Mouse (Mus musculus) intestine, postnatal 0 days (tissue): ENCODE data around the gene Cetn3. TPM values are rescaled to one million over a fixed set of nuclear protein-coding genes. Genes with fewer than 3 reads are reported as not detected.

Experiments used
- ATAC-seq: fragments of 200-750 bp; cut with Nextera tagmentation; 2 replicates; pipeline ENCODE4 v1.8.0; 2017; ENCODE audit warnings: mild to moderate bottlenecking, moderate TSS enrichment, moderate library complexity
- H3K27ac ChIP-seq: fragments of 300-500 bp; sonication (generic); 2 replicates; pipeline ENCODE4 v1.5.1; 2014; ENCODE audit warnings: mild to moderate bottlenecking, low read depth, low read length, moderate library complexity
- H3K27me3 ChIP-seq: fragments of 300-500 bp; sonication (generic); replicated peaks from 2 replicates; pipeline ENCODE4 v1.6.1; 2014; ENCODE audit warnings: low read length, mixed read lengths; ENCODE audit not compliant: control insufficient read depth, insufficient read depth
- H3K36me3 ChIP-seq: fragments of 300-500 bp; sonication (generic); 2 replicates; pipeline ENCODE4 v1.6.1; 2014; ENCODE audit warnings: mild to moderate bottlenecking, moderate library complexity; ENCODE audit not compliant: control insufficient read depth, insufficient read depth
- H3K4me1 ChIP-seq: fragments of 300-500 bp; sonication (generic); replicated peaks from 2 replicates; pipeline ENCODE4 v1.6.1; 2014; ENCODE audit warnings: antibody characterized with exemption, low read length, mixed read lengths; ENCODE audit not compliant: control insufficient read depth, insufficient read depth
- H3K4me2 ChIP-seq: fragments of 300-500 bp; sonication (generic); replicated peaks from 2 replicates; pipeline ENCODE4 v1.6.1; 2014; ENCODE audit warnings: low read depth, mild to moderate bottlenecking, moderate library complexity
- H3K4me3 ChIP-seq: fragments of 300-500 bp; sonication (generic); 2 replicates; pipeline ENCODE4 v1.5.1; 2014; ENCODE audit warnings: low read depth, low read length
- H3K9ac ChIP-seq: fragments of 300-500 bp; sonication (generic); 2 replicates; pipeline ENCODE4 v1.6.1; 2014; ENCODE audit warnings: mild to moderate bottlenecking, low read depth, low read length
- H3K9me3 ChIP-seq: fragments of 300-500 bp; sonication (generic); 2 replicates; pipeline ENCODE4 v1.6.1; 2016; ENCODE audit warnings: mixed run types; ENCODE audit not compliant: control insufficient read depth
- CTCF ChIP-seq: sonication (generic); IDR thresholded peaks from 2 replicates; pipeline ENCODE4 v1.5.1; 2016; ENCODE audit warnings: low read depth, mild to moderate bottlenecking, control low read depth, antibody characterized with exemption, moderate library complexity
- WGBS: fragments of 180-500 bp; shearing (Covaris S2); extraction: QIAGEN DNeasy Blood & Tissue Kit; methylation state at CpG from one replicate; pipeline ENCODE4 v1.1.7; 2014; 5-methylcytosine and 5-hydroxymethylcytosine counted together
- polyA plus RNA-seq: library from polyadenylated mRNA; unstranded; fragments of >200 nt; fragmentation: Nextera tagmentation; extraction: Ambion mirVana; gene quantifications from 2 replicates; pipeline ENCODE4 v1.2.1, GENCODE M21; 2015

The Cetn3 gene
- polyA plus RNA-seq, 1 experiment from 2014 or later = 130 TPM

GRCm38 (mm10) chr13:81782475-81782874 lies 402 bp upstream of the Cetn3 start:
- Histone ChIP-seq H3K9ac (peak overlapping the region; percentile 76), H3K4me1 (peaks cover 6% of the 10 kb centered on the region; the same call in 1 of the 2 replicates), H3K36me3 (peaks cover 4% of the 10 kb centered on the region; the same call in 1 of the 2 replicates), H3K9me3 (no peaks in the 10 kb centered on the region), H3K4me3 (peak overlapping the region; percentile 56), H3K27ac (no peak overlapping the region; the same call in 1 of the 2 replicates), H3K4me2 (peak overlapping the region; percentile 59), H3K27me3 (no peaks in the 10 kb centered on the region)
- WGBS = 17% methylated on average over 9 of the region's 9 CpGs
- no peak for TF ChIP-seq CTCF
- ATAC-seq = no peak

GRCm38 (mm10) chr13:81783405-81784342 lies 797 bp downstream of the Cetn3 start:
- peak; percentile 97 for ATAC-seq
- TF ChIP-seq CTCF = no peak

GRCm38 (mm10) chr13:81785766-81786480 lies 3.0 kb downstream of the Cetn3 start:
- H3K4me2 ChIP-seq = no peak overlapping the region
- 83% methylated on average over 11 of the region's 11 CpGs for WGBS
- H3K27me3 ChIP-seq = no peaks in the 10 kb centered on the region
- no peak for ATAC-seq
- no peak for TF ChIP-seq CTCF
- H3K9me3 ChIP-seq = no peaks in the 10 kb centered on the region
- peaks cover 7% of the 10 kb centered on the region; the same call in 1 of the 2 replicates for H3K36me3 ChIP-seq
- peaks cover 6% of the 10 kb centered on the region; the same call in 1 of the 2 replicates for H3K4me1 ChIP-seq
- no peak overlapping the region for H3K9ac ChIP-seq
- no peak overlapping the region for H3K4me3 ChIP-seq
- no peak overlapping the region for H3K27ac ChIP-seq

More at GRCm38 (mm10) chr13:81783405-81784342, 797 bp downstream of the Cetn3 start:
- Histone ChIP-seq H3K36me3 (peaks cover 4% of the 10 kb centered on the region; the same call in 1 of the 2 replicates), H3K4me3 (peak overlapping the region; percentile 56), H3K27me3 (no peaks in the 10 kb centered on the region), H3K4me1 (peaks cover 6% of the 10 kb centered on the region; the same call in 1 of the 2 replicates), H3K4me2 (peak overlapping the region; percentile 59), H3K9ac (peak overlapping the region; percentile 76), H3K9me3 (no peaks in the 10 kb centered on the region), H3K27ac (peak overlapping the region; percentile 95)
- WGBS = under 1% methylated on average over 62 of the region's 62 CpGs

- Histone ChIP-seq H3K36me3 (peaks cover 16% of the 10 kb centered on the region; the same call in 1 of the 2 replicates), H3K4me1 (no peaks in the 10 kb centered on the region), H3K9ac (no peak overlapping the region), H3K9me3 (no peaks in the 10 kb centered on the region), H3K27me3 (no peaks in the 10 kb centered on the region), H3K4me3 (no peak overlapping the region), H3K4me2 (no peak overlapping the region), H3K27ac (no peak overlapping the region)
- no peak for TF ChIP-seq CTCF
- ATAC-seq = peak; percentile 88
- 67% methylated on average over 8 of the region's 8 CpGs for WGBS
Observed at GRCm38 (mm10) chr13:81790160-81790559, 7.3 kb downstream of the Cetn3 start.

- ATAC-seq = no peak
- Histone ChIP-seq H3K4me2 (no peak overlapping the region), H3K27ac (no peak overlapping the region), H3K9me3 (no peaks in the 10 kb centered on the region), H3K4me3 (no peak overlapping the region), H3K27me3 (no peaks in the 10 kb centered on the region), H3K36me3 (peaks cover 16% of the 10 kb centered on the region; the same call in 1 of the 2 replicates), H3K4me1 (no peaks in the 10 kb centered on the region), H3K9ac (no peak overlapping the region)
- no peak for TF ChIP-seq CTCF
- WGBS = 44% methylated on average over 8 of the region's 8 CpGs
Observed at GRCm38 (mm10) chr13:81791861-81792260, 9.0 kb downstream of the Cetn3 start.

- H3K4me2 ChIP-seq = no peak overlapping the region
- no peak overlapping the region for H3K9ac ChIP-seq
- ATAC-seq = no peak
- peaks cover 12% of the 10 kb centered on the region; the same call in 1 of the 2 replicates for H3K36me3 ChIP-seq
- TF ChIP-seq CTCF = no peak
- no peaks in the 10 kb centered on the region for H3K9me3 ChIP-seq
- H3K27me3 ChIP-seq = no peaks in the 10 kb centered on the region
- H3K4me3 ChIP-seq = no peak overlapping the region
- peak overlapping the region; percentile 21; the same call in 1 of the 2 replicates for H3K27ac ChIP-seq
- no peaks in the 10 kb centered on the region for H3K4me1 ChIP-seq
- 54% methylated on average over 1 of the region's 1 CpGs for WGBS
Observed at GRCm38 (mm10) chr13:81793850-81794249, 11.0 kb downstream of the Cetn3 start.
